Comparison of ENCODE assay signal across 13 mouse cellular contexts in the genomic region with DNA sequence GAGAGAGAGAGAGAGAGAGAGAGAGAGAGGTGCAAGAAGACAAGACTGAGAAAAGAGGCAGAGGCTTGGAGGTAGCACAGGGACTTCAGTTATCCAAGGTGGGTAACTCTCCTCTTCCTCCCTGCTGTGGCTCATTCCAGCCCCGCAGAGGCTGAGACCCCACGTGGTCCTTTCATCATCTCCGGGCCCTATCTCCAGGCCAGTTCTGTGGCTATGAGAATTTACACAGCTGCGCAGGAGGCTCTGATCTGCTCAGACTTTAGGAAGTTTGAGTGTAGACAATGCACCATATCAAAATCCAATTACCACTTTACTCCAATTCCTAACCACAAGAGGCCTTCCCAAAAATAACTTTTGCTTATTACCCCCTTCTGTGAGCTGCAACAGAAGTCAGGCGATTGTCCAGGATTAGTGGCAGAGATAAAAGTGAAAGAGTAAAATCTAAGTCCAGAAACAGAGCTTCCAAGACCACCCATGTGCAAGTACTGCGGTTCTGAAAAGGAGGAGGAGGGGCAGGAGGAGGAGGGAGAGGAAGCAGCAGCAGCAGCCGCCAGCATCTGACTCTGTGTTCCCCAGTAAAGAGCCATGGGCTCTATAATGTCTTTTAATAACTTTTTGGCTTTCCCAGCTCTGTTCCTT. TPM values are rescaled to one million over a fixed set of nuclear protein-coding genes. Genes with fewer than 3 reads are reported as not detected.
A peak's percentile ranks its signal among the peaks of the same experiment; 100 is the strongest.
DNase-seq lines count a peak whose midpoint lies in the region; ATAC-seq lines count a peak whose summit lies in the region.
"Had no signal": no experiment of that assay in that cellular context is flagged by ENCODE, and none has a peak within 500 bp of the region (broad histone marks: within the 10 kb centered on the region; RNA-seq: fewer than 3 reads in every experiment).

No protein-coding gene starts in this region.

- intact Hi-C loops in heart, postnatal 10 days (cut with DNase I) = no loop called here

- H3K4me2 ChIP-seq in heart, embryonic 12.5 days = peak overlapping the region; percentile 19; the same call in 1 of the 2 replicates
- no peak overlapping the region for H3K4me2 ChIP-seq in lung, embryonic 16.5 days (ENCODE audit: low read depth, low read length)
- H3K4me2 ChIP-seq in embryonic facial prominence, embryonic 12.5 days (replicated peaks) = no peak overlapping the region
- H3K4me2 ChIP-seq in midbrain, embryonic 13.5 days (replicated peaks) = no peak overlapping the region
- H3K4me2 ChIP-seq: hindbrain, embryonic 15.5 days; neural tube, embryonic 13.5 days had no signal

- H3K4me3 ChIP-seq in heart, embryonic 12.5 days = no peak overlapping the region
- no peak overlapping the region for H3K4me3 ChIP-seq in lung, embryonic 16.5 days (ENCODE audit: low read length)
- no peak overlapping the region for H3K4me3 ChIP-seq in embryonic facial prominence, embryonic 12.5 days
- no peak overlapping the region for H3K4me3 ChIP-seq in midbrain, embryonic 13.5 days (replicated peaks)
- H3K4me3 ChIP-seq: hindbrain, embryonic 15.5 days; neural tube, embryonic 13.5 days had no signal

- H3K27ac ChIP-seq in heart, embryonic 12.5 days (ENCODE audit: poor library complexity, severe bottlenecking) = peak overlapping the region; percentile 26; the same call in 1 of the 2 replicates
- H3K27ac ChIP-seq in lung, embryonic 16.5 days (ENCODE audit: low read length) = peak overlapping the region; percentile 5; the same call in 1 of the 2 replicates
- H3K27ac ChIP-seq in embryonic facial prominence, embryonic 12.5 days = peak overlapping the region; percentile 50; the same call in 1 of the 2 replicates
- H3K27ac ChIP-seq in midbrain, embryonic 13.5 days = no peak overlapping the region
- H3K27ac ChIP-seq: hindbrain, embryonic 15.5 days; liver, embryonic 14.5 days; neural tube, embryonic 13.5 days had no signal

- DNase-seq in heart, postnatal 10 days = no peak
- DNase-seq in lung, postnatal 14 days = no peak
- no peak for DNase-seq in frontal cortex, postnatal 25 days (ENCODE audit: low spot score in 2 of 2)
- no peak for DNase-seq in layer of hippocampus, postnatal 14 days (ENCODE audit: low spot score in 2 of 2)
- DNase-seq: cerebellum, postnatal 36 days; thymus, postnatal 14 days had no signal

- 0 out of 2 replicates have a peak, but pooled peaks cover 10% of the 10 kb centered on the region for H3K36me3 ChIP-seq in heart, embryonic 12.5 days
- no peaks in the 10 kb centered on the region for H3K36me3 ChIP-seq in lung, embryonic 16.5 days (ENCODE audit: control insufficient read depth, insufficient read depth, low read length)
- no peaks in the 10 kb centered on the region for H3K36me3 ChIP-seq in embryonic facial prominence, embryonic 12.5 days
- H3K36me3 ChIP-seq in midbrain, embryonic 13.5 days = no peaks in the 10 kb centered on the region
- H3K36me3 ChIP-seq: hindbrain, embryonic 15.5 days; neural tube, embryonic 13.5 days had no signal

- no peaks in the 10 kb centered on the region for H3K9me3 ChIP-seq in heart, embryonic 12.5 days (replicated peaks)
- no peaks in the 10 kb centered on the region for H3K9me3 ChIP-seq in lung, embryonic 16.5 days (ENCODE audit: control insufficient read depth, low read length)
- no peaks in the 10 kb centered on the region for H3K9me3 ChIP-seq in embryonic facial prominence, embryonic 12.5 days
- H3K9me3 ChIP-seq in midbrain, embryonic 13.5 days = no peaks in the 10 kb centered on the region
- H3K9me3 ChIP-seq: hindbrain, embryonic 15.5 days; neural tube, embryonic 13.5 days had no signal

- 19% methylated on average over 7 of the region's 7 CpGs for WGBS in heart, embryonic 12.5 days
- 19% methylated on average over 7 of the region's 7 CpGs for WGBS in lung, embryonic 16.5 days
- 12% methylated on average over 7 of the region's 7 CpGs for WGBS in embryonic facial prominence, embryonic 12.5 days
- under 1% methylated on average over 7 of the region's 7 CpGs for WGBS in midbrain, embryonic 13.5 days

- H3K9ac ChIP-seq in heart, embryonic 12.5 days = no peak overlapping the region
- no peak overlapping the region for H3K9ac ChIP-seq in lung, embryonic 16.5 days (ENCODE audit: low read length)
- no peak overlapping the region for H3K9ac ChIP-seq in embryonic facial prominence, embryonic 12.5 days
- H3K9ac ChIP-seq in midbrain, embryonic 13.5 days (replicated peaks) = no peak overlapping the region
- H3K9ac ChIP-seq: hindbrain, embryonic 15.5 days; liver, embryonic 14.5 days; neural tube, embryonic 13.5 days had no signal

- H3K27me3 ChIP-seq in heart, embryonic 12.5 days (replicated peaks) = no peaks in the 10 kb centered on the region
- no peaks in the 10 kb centered on the region for H3K27me3 ChIP-seq in lung, embryonic 16.5 days (ENCODE audit: control insufficient read depth, insufficient read depth, low read depth, low read length)
- H3K27me3 ChIP-seq in embryonic facial prominence, embryonic 12.5 days = no peaks in the 10 kb centered on the region
- H3K27me3 ChIP-seq in midbrain, embryonic 13.5 days = peaks cover 13% of the 10 kb centered on the region; the same call in 1 of the 2 replicates
- H3K27me3 ChIP-seq: hindbrain, embryonic 15.5 days; neural tube, embryonic 13.5 days had no signal

- no peak for ATAC-seq in heart, embryonic 12.5 days (ENCODE audit: insufficient number of reproducible peaks, low FRiP score)
- peak; percentile 81 for ATAC-seq in lung, embryonic 16.5 days (ENCODE audit: low read depth)
- no peak for ATAC-seq in embryonic facial prominence, embryonic 12.5 days (ENCODE audit: insufficient number of reproducible peaks, insufficient read depth, low FRiP score, low TSS enrichment)
- ATAC-seq in midbrain, embryonic 13.5 days = peak; percentile 63

- H3K4me1 ChIP-seq in heart, embryonic 12.5 days (replicated peaks) = peaks cover 46% of the 10 kb centered on the region
- 0 out of 2 replicates have a peak, but pooled peaks cover 3% of the 10 kb centered on the region for H3K4me1 ChIP-seq in lung, embryonic 16.5 days (replicated peaks; ENCODE audit: control insufficient read depth, insufficient read depth, low read length)
- peaks cover 20% of the 10 kb centered on the region for H3K4me1 ChIP-seq in embryonic facial prominence, embryonic 12.5 days
- peaks cover 33% of the 10 kb centered on the region for H3K4me1 ChIP-seq in midbrain, embryonic 13.5 days (replicated peaks)

RNA-seq across cellular contexts. Expression of a gene that starts 57.6 kb away (rescaled TPM):
- polyA plus RNA-seq in heart, embryonic 12.5 days (2016; fragmentation: Nextera tagmentation; extraction: Ambion mirVana) = 80.5 and 83.6 TPM in 2 replicates
- total RNA-seq in heart, postnatal 10 days (2021) = 10 to 100 TPM; 74.0 to 82.0 TPM
- polyA plus RNA-seq in lung, embryonic 16.5 days (2015; fragmentation: Nextera tagmentation; extraction: Ambion mirVana) = 26.2 and 27.5 TPM in 2 replicates
- 26.3 and 26.4 TPM in 2 replicates for polyA plus RNA-seq in embryonic facial prominence, embryonic 12.5 days (2016; fragmentation: Nextera tagmentation; extraction: Ambion mirVana)
- 8.7 and 9.4 TPM in 2 replicates for polyA plus RNA-seq in midbrain, embryonic 13.5 days (2015; fragmentation: Nextera tagmentation; extraction: Ambion mirVana)
- 1 to 10 TPM; 2.2 to 3.0 TPM for total RNA-seq in layer of hippocampus, postnatal 14 days (2021)

Comparison
In these comparisons a context has a peak if more than half of its experiments do, and no peak if none do; other contexts are left out.
1. ATAC-seq: peak in lung, embryonic 16.5 days (single experiment) and midbrain, embryonic 13.5 days (single experiment); none in heart, embryonic 12.5 days (single experiment) and embryonic facial prominence, embryonic 12.5 days (single experiment).